ENCODE assay signal across 10 mouse cellular contexts in genomic region chr8:79350805-79351204, GRCm38 (mm10). TPM values are rescaled to one million over a fixed set of nuclear protein-coding genes. Genes with fewer than 3 reads are reported as not detected.
DNase-seq lines count a peak whose midpoint lies in the region; ATAC-seq and TF ChIP-seq lines count a peak whose summit lies in the region.
"Had no signal": no experiment of that assay in that cellular context is flagged by ENCODE, and none has a peak within 500 bp of the region (broad histone marks: within the 10 kb centered on the region; RNA-seq: fewer than 3 reads in every experiment).

No protein-coding gene starts in this region.

- ATAC-seq in kidney, embryonic 16.5 days (ENCODE audit: low FRiP score, low TSS enrichment) = no peak
- ATAC-seq in intestine, embryonic 14.5 days (replicated peaks; ENCODE audit: low FRiP score, low TSS enrichment, low read depth) = no peak

- WGBS in kidney, embryonic 16.5 days = 88% methylated on average over 3 of the region's 3 CpGs
- WGBS in kidney, adult 2 months = 84% methylated on average over 3 of the region's 3 CpGs
- WGBS in intestine, embryonic 14.5 days = 44% methylated on average over 3 of the region's 3 CpGs

- no peak for TF ChIP-seq POLR2A in kidney, adult 2 months (IDR thresholded peaks at IDR 0.05; ENCODE audit: low read depth, low read length)
- no peak for TF ChIP-seq POLR2A in brain, embryonic 14.5 days (IDR thresholded peaks at IDR 0.05; ENCODE audit: borderline replicate concordance, extremely low read depth, insufficient read depth, insufficient read length, poor library complexity, severe bottlenecking)

- peaks cover 22% of the 10 kb centered on the region for H3K36me3 ChIP-seq in kidney, embryonic 16.5 days (ENCODE audit: insufficient read depth, low read length)
- no peaks in the 10 kb centered on the region for H3K36me3 ChIP-seq in kidney, adult 2 months (ENCODE audit: control insufficient read depth, insufficient read depth, low read length)
- H3K36me3 ChIP-seq in intestine, embryonic 14.5 days (ENCODE audit: control insufficient read depth, insufficient read depth, low read length) = peaks cover 71% of the 10 kb centered on the region
- H3K36me3 ChIP-seq: liver, embryonic 13.5 days had no signal

- H3K4me2 ChIP-seq in kidney, embryonic 16.5 days (replicated peaks; ENCODE audit: low read depth, low read length) = no peak overlapping the region
- no peak overlapping the region for H3K4me2 ChIP-seq in intestine, embryonic 14.5 days (ENCODE audit: low read length)
- H3K4me2 ChIP-seq: liver, embryonic 13.5 days had no signal

- no peaks in the 10 kb centered on the region for H3K27me3 ChIP-seq in kidney, embryonic 16.5 days (ENCODE audit: insufficient read depth, low read length)
- no peaks in the 10 kb centered on the region for H3K27me3 ChIP-seq in kidney, adult 2 months (replicated peaks; ENCODE audit: control insufficient read depth, insufficient read depth, low read length)
- no peaks in the 10 kb centered on the region for H3K27me3 ChIP-seq in intestine, embryonic 14.5 days (replicated peaks; ENCODE audit: control insufficient read depth, insufficient read depth, low read length)
- H3K27me3 ChIP-seq: liver, embryonic 13.5 days had no signal

- H3K9ac ChIP-seq in kidney, embryonic 16.5 days (replicated peaks; ENCODE audit: low read length) = no peak overlapping the region
- no peak overlapping the region for H3K9ac ChIP-seq in intestine, embryonic 14.5 days (ENCODE audit: low read length)
- H3K9ac ChIP-seq: liver, embryonic 13.5 days had no signal

- H3K27ac ChIP-seq in kidney, embryonic 16.5 days (ENCODE audit: low read length) = peak overlapping the region; percentile 59; the same call in 1 of the 2 replicates
- no peak overlapping the region for H3K27ac ChIP-seq in kidney, adult 2 months (ENCODE audit: insufficient read depth, low read depth, low read length)
- H3K27ac ChIP-seq in intestine, embryonic 14.5 days (ENCODE audit: low read depth) = peak overlapping the region; percentile 76
- H3K27ac ChIP-seq: liver, embryonic 13.5 days had no signal

- no peak for TF ChIP-seq CTCF in kidney, adult 2 months (conservative IDR thresholded peaks at IDR 0.05; ENCODE audit: insufficient read depth, insufficient read length, low read depth, low read length)
- TF ChIP-seq CTCF in brain, embryonic 14.5 days (IDR thresholded peaks at IDR 0.05; ENCODE audit: borderline replicate concordance, extremely low read depth, insufficient read depth, insufficient read length) = no peak

- no peaks in the 10 kb centered on the region for H3K9me3 ChIP-seq in kidney, embryonic 16.5 days (ENCODE audit: low read length)
- H3K9me3 ChIP-seq in intestine, embryonic 14.5 days (ENCODE audit: control insufficient read depth, low read length) = no peaks in the 10 kb centered on the region
- H3K9me3 ChIP-seq: liver, embryonic 13.5 days had no signal

- peak; percentile 81 for DNase-seq in heart, adult 11 months
- no peak for DNase-seq in heart, adult 8-10 months (ENCODE audit: low spot score)
- no peak for DNase-seq in kidney, adult 2 months
- peak; percentile 70 for DNase-seq in brain, embryonic 14.5 days (ENCODE audit: low read depth)
- DNase-seq in intestine, embryonic 14.5 days (ENCODE audit: low spot score) = no peak
- DNase-seq in frontal cortex, postnatal 14 days (ENCODE audit: low spot score in 2 of 2) = no peak
- DNase-seq in adrenal gland, postnatal 4 days (ENCODE audit: low spot score in 2 of 2) = no peak
- DNase-seq: kidney, adult 18-20 months; liver, embryonic 13.5 days had no signal

- no peaks in the 10 kb centered on the region for H3K4me1 ChIP-seq in kidney, embryonic 16.5 days (ENCODE audit: insufficient read depth, low read length)
- 0 out of 2 replicates have a peak, but pooled peaks cover 3% of the 10 kb centered on the region for H3K4me1 ChIP-seq in kidney, adult 2 months (ENCODE audit: control insufficient read depth, insufficient read depth, low read length)
- peaks cover 17% of the 10 kb centered on the region for H3K4me1 ChIP-seq in intestine, embryonic 14.5 days (replicated peaks; ENCODE audit: control insufficient read depth, insufficient read depth, low read length)
- H3K4me1 ChIP-seq: liver, embryonic 13.5 days had no signal

- no peak overlapping the region for H3K4me3 ChIP-seq in kidney, embryonic 16.5 days (ENCODE audit: low read length)
- no peak overlapping the region for H3K4me3 ChIP-seq in kidney, adult 2 months (ENCODE audit: insufficient read depth, low read depth, low read length)
- no peak overlapping the region for H3K4me3 ChIP-seq in intestine, embryonic 14.5 days (ENCODE audit: low read depth, low read length)
- H3K4me3 ChIP-seq: liver, embryonic 13.5 days had no signal

RNA-seq across cellular contexts. Expression of gene Smad1, which starts 48.5 kb away (rescaled TPM):
- 10 to 100 TPM; 11.2 to 17.7 (median 12.7) TPM for total RNA-seq in heart, adult 8-10 months (2022)
- polyA plus RNA-seq in kidney, embryonic 16.5 days (2015; fragmentation: Nextera tagmentation; extraction: Ambion mirVana) = 38.3 and 42.8 TPM in 2 replicates
- polyA plus RNA-seq in kidney, adult 2 months (2012; rRNA removed) = 20.8 and 21.7 TPM in 2 replicates
- polyA plus RNA-seq in brain, embryonic 14.5 days (2012; rRNA removed) = 58.1 and 69.3 TPM in 2 replicates
- polyA plus RNA-seq in intestine, embryonic 14.5 days (2014; fragmentation: Nextera tagmentation; extraction: Ambion mirVana) = 52.3 and 59.1 TPM in 2 replicates
- total RNA-seq in adrenal gland, postnatal 4 days (2021) = 10 to 100 TPM; 48.6 to 54.4 TPM

RNA-seq across cellular contexts. Expression of gene Mmaa, which starts 56.1 kb away (rescaled TPM):
- 10 to 100 TPM; 41.6 to 49.0 (median 46.5) TPM for total RNA-seq in heart, adult 8-10 months (2022)
- 14.0 and 15.2 TPM in 2 replicates for polyA plus RNA-seq in kidney, embryonic 16.5 days (2015; fragmentation: Nextera tagmentation; extraction: Ambion mirVana)
- 12.0 and 16.8 TPM in 2 replicates for polyA plus RNA-seq in kidney, adult 2 months (2012; rRNA removed)
- 18.3 and 19.3 TPM in 2 replicates for polyA plus RNA-seq in brain, embryonic 14.5 days (2012; rRNA removed)
- polyA plus RNA-seq in intestine, embryonic 14.5 days (2014; fragmentation: Nextera tagmentation; extraction: Ambion mirVana) = 9.5 and 11.3 TPM in 2 replicates
- total RNA-seq in adrenal gland, postnatal 4 days (2021) = 10 to 100 TPM; 15.6 to 19.5 TPM

Comparison
In these comparisons a context has a peak if more than half of its experiments do, and no peak if none do; other contexts are left out.
1. DNase-seq: peak in heart, adult 11 months (single experiment) and brain, embryonic 14.5 days (single experiment); none in heart, adult 8-10 months (single experiment), kidney, adult 2 months (single experiment), intestine, embryonic 14.5 days (single experiment), frontal cortex, postnatal 14 days (0 of 2) and adrenal gland, postnatal 4 days (0 of 2).